Mouse (Mus musculus) midbrain, embryonic 16.5 days (tissue): ENCODE data around the gene Gm21981. TPM values are rescaled to one million over a fixed set of nuclear protein-coding genes. Genes with fewer than 3 reads are reported as not detected.

Experiments used
- ATAC-seq: fragments of 200-750 bp; cut with Nextera tagmentation; 2 replicates; pipeline ENCODE4 v1.8.0; 2017; ENCODE audit warnings: moderate TSS enrichment
- H3K27ac ChIP-seq: fragments of 300-500 bp; sonication (generic); 2 replicates; pipeline ENCODE4 v1.5.1; 2014; ENCODE audit warnings: mild to moderate bottlenecking, low read length, mixed read lengths
- H3K27me3 ChIP-seq: fragments of 300-500 bp; sonication (generic); 2 replicates; pipeline ENCODE4 v1.6.1; 2014; ENCODE audit warnings: low read depth, low read length, mixed read lengths; ENCODE audit not compliant: control insufficient read depth, insufficient read depth
- H3K36me3 ChIP-seq: fragments of 300-500 bp; sonication (generic); 2 replicates; pipeline ENCODE4 v1.6.1; 2014; ENCODE audit warnings: mild to moderate bottlenecking, low read length, moderate library complexity, mixed read lengths; ENCODE audit not compliant: control insufficient read depth, insufficient read depth
- H3K4me1 ChIP-seq: fragments of 300-500 bp; sonication (generic); 2 replicates; pipeline ENCODE4 v1.6.1; 2014; ENCODE audit warnings: mild to moderate bottlenecking, low read length, mixed read lengths; ENCODE audit not compliant: control insufficient read depth, insufficient read depth
- H3K4me2 ChIP-seq: fragments of 300-500 bp; sonication (generic); 2 replicates; pipeline ENCODE4 v1.6.1; 2014; ENCODE audit warnings: mild to moderate bottlenecking, low read length, mixed read lengths
- H3K4me3 ChIP-seq: fragments of 300-500 bp; sonication (generic); 2 replicates; pipeline ENCODE4 v1.5.1; 2014; ENCODE audit warnings: low read depth, mild to moderate bottlenecking, low read length, moderate library complexity, mixed read lengths
- H3K9ac ChIP-seq: fragments of 300-500 bp; sonication (generic); 2 replicates; pipeline ENCODE4 v1.6.1; 2014; ENCODE audit warnings: low read depth, low read length, mixed read lengths
- H3K9me3 ChIP-seq: fragments of 300-500 bp; sonication (generic); replicated peaks from 2 replicates; pipeline ENCODE4 v1.6.1; 2014; ENCODE audit warnings: mild to moderate bottlenecking, low read length, mixed read lengths; ENCODE audit not compliant: control insufficient read depth, poor library complexity, severe bottlenecking
- WGBS: fragments of 180-500 bp; shearing (Covaris S2); extraction: QIAGEN DNeasy Blood & Tissue Kit; methylation state at CpG from one replicate; pipeline ENCODE4 v1.1.7; 2014; 5-methylcytosine and 5-hydroxymethylcytosine counted together
- polyA plus RNA-seq: library from polyadenylated mRNA; unstranded; fragments of >200 nt; fragmentation: Nextera tagmentation; extraction: Ambion mirVana; gene quantifications from 2 replicates; pipeline ENCODE4 v1.2.1, GENCODE M21; 2015

The Gm21981 gene
- polyA plus RNA-seq, 1 experiment from 2014 or later: 0.92 TPM

DNA sequence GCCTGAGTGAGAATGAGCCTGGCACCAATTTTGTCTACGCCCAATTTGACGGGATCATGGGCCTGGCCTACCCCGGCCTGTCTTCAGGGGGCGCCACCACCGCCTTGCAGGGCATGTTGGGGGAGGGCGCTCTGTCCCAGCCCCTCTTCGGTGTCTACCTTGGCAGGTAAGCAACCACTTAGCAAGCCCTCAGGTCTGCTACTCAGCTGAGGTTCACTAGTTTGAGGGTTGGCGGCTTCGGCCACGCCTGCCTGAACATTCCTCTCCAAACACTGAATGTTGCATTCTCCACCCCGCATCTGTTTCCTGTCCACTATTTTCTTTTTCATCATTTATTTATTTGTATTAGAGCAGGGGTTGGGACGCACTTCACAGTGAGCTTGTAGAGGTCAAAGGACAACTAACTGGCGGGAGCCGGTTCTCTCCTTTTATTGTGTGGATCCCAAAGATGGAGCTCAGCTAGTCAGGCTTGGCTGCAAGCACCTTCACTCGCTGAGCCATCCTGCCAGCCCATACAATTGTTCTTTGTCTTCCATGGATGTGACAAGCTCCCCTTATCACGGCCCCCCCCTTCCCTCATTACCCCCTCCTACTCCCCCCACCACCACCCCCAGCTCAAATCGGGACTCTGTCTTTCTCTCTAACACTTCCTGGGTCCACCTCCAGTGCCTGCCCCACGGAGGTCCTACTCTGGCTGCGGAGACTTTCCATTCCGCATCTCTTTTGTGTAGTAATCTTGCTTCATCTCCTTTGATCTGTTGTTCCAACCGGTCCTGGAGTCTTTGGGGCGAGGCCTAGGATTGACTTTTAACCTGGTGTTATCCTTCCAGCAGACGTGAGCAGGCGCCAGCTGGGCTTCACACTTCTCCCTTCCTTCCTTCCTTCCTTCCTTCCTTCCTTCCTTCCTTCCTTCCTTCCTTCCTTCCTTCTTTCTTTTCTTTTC lies 36.6 kb upstream of the Gm21981 start:
- H3K4me3 ChIP-seq: no peak overlapping the region
- no peaks in the 10 kb centered on the region for H3K36me3 ChIP-seq
- no peaks in the 10 kb centered on the region for H3K27me3 ChIP-seq
- no peaks in the 10 kb centered on the region for H3K9me3 ChIP-seq
- no peak overlapping the region for H3K9ac ChIP-seq
- H3K27ac ChIP-seq: no peak overlapping the region
- H3K4me1 ChIP-seq: no peaks in the 10 kb centered on the region
- H3K4me2 ChIP-seq: no peak overlapping the region
- 49% methylated on average over 24 of the region's 24 CpGs for WGBS
- no peak for ATAC-seq

DNA sequence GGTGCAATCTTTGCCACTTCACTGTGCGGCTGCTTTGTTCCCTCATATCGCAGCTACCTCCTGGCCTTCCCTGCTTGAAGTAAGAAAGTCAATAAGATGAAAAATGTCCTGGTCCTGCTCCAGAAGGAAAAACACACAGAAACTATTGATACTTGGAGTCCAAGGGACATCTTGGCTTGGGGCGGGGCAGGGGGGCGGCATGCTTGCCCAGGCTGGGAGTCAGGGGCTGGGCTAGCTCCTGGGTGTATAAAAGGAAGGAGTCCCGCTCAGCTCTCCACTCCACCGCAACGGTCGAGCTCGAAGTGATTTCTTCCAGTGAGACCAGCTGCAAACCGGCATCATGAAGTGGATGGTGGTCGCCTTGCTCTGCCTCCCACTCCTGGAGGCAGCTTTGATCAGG lies 32.3 kb upstream of the Gm21981 start, which contains the start of gene Pgc:
Gene Pgc (plus strand): TSS at position 277 of the 400 bp plus-strand sequence.
- Histone ChIP-seq H3K36me3 (no peaks in the 10 kb centered on the region), H3K27me3 (no peaks in the 10 kb centered on the region), H3K9ac (no peak within 1 kb of the TSS), H3K4me3 (no peak within 1 kb of the TSS), H3K27ac (no peak within 1 kb of the TSS), H3K9me3 (no peaks in the 10 kb centered on the region), H3K4me2 (no peak within 1 kb of the TSS), H3K4me1 (no peaks in the 10 kb centered on the region)
- 81% methylated on average over 11 of the region's 11 CpGs for WGBS
- no peak for ATAC-seq

- Histone ChIP-seq H3K27me3 (no peaks in the 10 kb centered on the region), H3K36me3 (no peaks in the 10 kb centered on the region), H3K27ac (no peak overlapping the region), H3K4me1 (no peaks in the 10 kb centered on the region), H3K9ac (no peak overlapping the region), H3K4me3 (no peak overlapping the region), H3K9me3 (no peaks in the 10 kb centered on the region), H3K4me2 (no peak overlapping the region)
- 87% methylated on average over 4 of the region's 4 CpGs for WGBS
- no peak for ATAC-seq
Observed at GRCm38 (mm10) chr17:47721183-47721582, 26.9 kb upstream of the Gm21981 start.

- Histone ChIP-seq H3K4me3 (no peak overlapping the region), H3K4me2 (no peak overlapping the region), H3K36me3 (no peaks in the 10 kb centered on the region), H3K9ac (no peak overlapping the region), H3K9me3 (no peaks in the 10 kb centered on the region), H3K27ac (no peak overlapping the region), H3K4me1 (peaks cover 2% of the 10 kb centered on the region; the same call in 1 of the 2 replicates), H3K27me3 (no peaks in the 10 kb centered on the region)
- WGBS: 55% methylated on average over 3 of the region's 3 CpGs
- no peak for ATAC-seq
Observed at GRCm38 (mm10) chr17:47715037-47715436, 20.8 kb upstream of the Gm21981 start.

DNA sequence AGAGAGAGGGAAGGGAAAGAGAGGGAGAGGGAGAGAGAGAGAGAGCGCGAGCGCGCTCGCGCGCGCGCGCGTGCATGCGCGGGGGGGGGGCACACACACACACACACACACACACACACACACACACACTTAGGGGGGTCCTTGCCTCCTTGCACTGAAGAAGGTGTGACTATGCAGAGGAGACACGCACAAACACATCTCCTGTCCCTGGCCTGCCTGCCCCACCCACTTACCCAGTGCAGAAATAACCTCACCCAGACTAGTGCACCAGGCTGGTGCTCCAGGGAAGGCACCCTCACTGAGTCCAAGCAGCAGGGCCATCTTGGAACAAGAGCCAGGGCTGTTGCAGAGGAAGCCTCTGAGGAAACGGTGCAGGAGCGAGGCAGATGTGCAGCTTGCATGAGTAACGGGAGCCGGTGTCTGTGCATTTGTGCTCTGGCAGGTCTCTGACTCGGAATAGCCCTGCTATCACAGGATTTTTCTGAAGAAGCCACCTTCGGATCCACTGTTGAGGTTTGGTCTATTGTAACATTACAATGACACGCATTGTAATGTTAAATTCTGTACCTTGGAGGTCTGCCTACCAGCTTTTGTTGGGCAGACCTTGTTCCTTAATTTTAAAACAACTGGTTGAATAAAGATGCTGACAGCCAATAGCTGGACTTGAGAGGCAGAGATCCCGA lies 18.8 kb upstream of the Gm21981 start:
- peak overlapping the region; percentile 37; the same call in 1 of the 2 replicates for H3K4me2 ChIP-seq
- H3K4me3 ChIP-seq: no peak overlapping the region
- peak overlapping the region; percentile 54; the same call in 1 of the 2 replicates for H3K9ac ChIP-seq
- H3K36me3 ChIP-seq: no peaks in the 10 kb centered on the region
- peaks cover 2% of the 10 kb centered on the region; the same call in 1 of the 2 replicates for H3K4me1 ChIP-seq
- H3K9me3 ChIP-seq: no peaks in the 10 kb centered on the region
- H3K27me3 ChIP-seq: no peaks in the 10 kb centered on the region
- peak; percentile 43; the same call in 1 of the 2 replicates for ATAC-seq
- peak overlapping the region; percentile 47; the same call in 1 of the 2 replicates for H3K27ac ChIP-seq
- 53% methylated on average over 22 of the region's 22 CpGs for WGBS

DNA sequence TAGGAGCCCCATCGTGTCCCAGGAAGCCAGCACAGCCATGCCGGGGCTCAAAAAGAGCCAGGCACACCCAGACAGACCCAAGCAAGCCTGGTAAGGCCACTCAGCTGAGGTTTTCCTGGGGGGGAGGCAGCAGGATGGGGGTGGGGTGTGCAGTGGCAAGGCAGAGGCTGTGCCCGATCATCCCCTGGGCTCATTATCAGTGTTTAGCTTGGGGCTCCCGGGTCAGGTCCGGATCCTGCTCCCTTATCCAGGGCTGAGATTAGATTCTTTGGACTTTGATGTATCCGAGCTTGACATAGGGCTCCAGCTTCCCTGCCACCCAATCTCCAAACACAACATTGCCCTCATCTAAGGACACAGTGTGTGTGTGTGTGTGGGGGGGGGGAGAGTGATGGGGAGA lies 17.6 kb upstream of the Gm21981 start:
- H3K36me3 ChIP-seq: no peaks in the 10 kb centered on the region
- no peaks in the 10 kb centered on the region for H3K9me3 ChIP-seq
- H3K27ac ChIP-seq: no peak overlapping the region
- H3K4me3 ChIP-seq: no peak overlapping the region
- no peak for ATAC-seq
- H3K27me3 ChIP-seq: no peaks in the 10 kb centered on the region
- H3K4me1 ChIP-seq: peaks cover 2% of the 10 kb centered on the region; the same call in 1 of the 2 replicates
- H3K9ac ChIP-seq: no peak overlapping the region
- H3K4me2 ChIP-seq: no peak overlapping the region
- whole genome bisulfite sequencing: 65% methylated on average over 6 of the region's 6 CpGs

DNA sequence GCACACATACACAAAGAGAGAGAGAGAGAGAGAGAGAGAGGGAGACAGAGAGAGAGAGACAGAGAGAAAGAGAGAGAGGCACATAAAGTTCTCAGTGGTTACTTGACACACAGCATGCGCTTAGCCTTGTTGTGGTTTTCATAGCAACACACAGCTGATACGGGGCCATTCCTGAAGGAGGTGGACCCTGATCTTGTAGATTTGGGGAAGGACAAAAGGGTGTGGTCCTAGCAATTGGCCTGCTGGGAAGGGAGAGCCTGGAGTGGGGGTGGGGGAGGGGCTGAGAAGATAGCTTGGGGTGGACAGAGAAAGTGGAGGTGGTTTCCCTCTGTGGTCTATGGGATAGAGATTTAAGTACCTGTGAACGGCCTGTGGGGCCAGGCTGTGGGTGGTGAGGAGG lies 15.8 kb upstream of the Gm21981 start:
- no peaks in the 10 kb centered on the region for H3K9me3 ChIP-seq

DNA sequence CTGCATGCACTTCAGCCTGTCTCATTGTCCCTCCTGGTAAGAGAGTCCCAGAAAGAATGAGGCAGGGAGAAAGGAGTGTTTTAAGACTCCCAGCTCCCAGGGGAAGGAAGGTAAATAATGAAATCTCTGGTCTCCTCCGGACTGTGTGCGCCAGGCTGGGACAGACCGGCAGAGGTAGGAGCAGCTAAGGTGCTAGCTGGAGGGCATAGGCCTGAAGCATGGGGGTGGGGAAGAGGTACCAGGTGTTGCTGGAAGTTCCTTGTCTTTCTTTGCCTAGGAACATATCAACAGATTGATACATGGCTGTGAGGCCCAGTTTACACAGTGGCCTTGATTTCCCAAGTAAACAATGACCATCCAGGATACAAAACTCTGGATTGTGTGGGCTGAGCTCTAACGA lies 14.7 kb upstream of the Gm21981 start:
- peaks cover 2% of the 10 kb centered on the region; the same call in 1 of the 2 replicates for H3K4me1 ChIP-seq
- H3K9ac ChIP-seq: no peak overlapping the region
- ATAC-seq: no peak
- no peaks in the 10 kb centered on the region for H3K9me3 ChIP-seq
- H3K4me3 ChIP-seq: no peak overlapping the region
- H3K27ac ChIP-seq: no peak overlapping the region
- WGBS: 84% methylated on average over 4 of the region's 4 CpGs
- H3K4me2 ChIP-seq: no peak overlapping the region
- no peaks in the 10 kb centered on the region for H3K27me3 ChIP-seq
- H3K36me3 ChIP-seq: peaks cover 3% of the 10 kb centered on the region; the same call in 1 of the 2 replicates

More for the DNA sequence above, 15.8 kb upstream of the Gm21981 start:
- Histone ChIP-seq H3K4me2 (no peak overlapping the region), H3K4me3 (no peak overlapping the region), H3K27me3 (no peaks in the 10 kb centered on the region), H3K4me1 (peaks cover 2% of the 10 kb centered on the region; the same call in 1 of the 2 replicates), H3K27ac (no peak overlapping the region), H3K9ac (no peak overlapping the region), H3K36me3 (no peaks in the 10 kb centered on the region)
- no peak for ATAC-seq
- 89% methylated on average over 3 of the region's 3 CpGs for WGBS
